Mouse (Mus musculus): ENCODE data around the gene Nxpe5. TPM values are rescaled to one million over a fixed set of nuclear protein-coding genes. Genes with fewer than 3 reads are reported as not detected.
A peak's percentile ranks its signal among the peaks of the same experiment; 100 is the strongest.

Nxpe5 gene
- total RNA-seq, 1 experiment = 0.09 TPM

GRCm38 (mm10) chr5:138223287-138223686 is 2.4 kb upstream of the Nxpe5 start:
- no peak overlapping the region for H3K4me3 ChIP-seq (ENCODE audit: insufficient read depth in 1 of 2, low read depth in 1 of 2, low read length in 2 of 2, poor library complexity in 1 of 2, severe bottlenecking in 1 of 2)
- DNase-seq (ENCODE audit: low read depth, low spot score) = no peak
- H3K27ac ChIP-seq (ENCODE audit: insufficient read depth, low read depth, low read length, poor library complexity, severe bottlenecking) = no peak overlapping the region
- no peak for TF ChIP-seq CHD2 (IDR thresholded peaks at IDR 0.05; ENCODE audit: low read depth, low read length)
- TF ChIP-seq ZC3H11A (IDR thresholded peaks at IDR 0.05; ENCODE audit: borderline replicate concordance, low read depth, low read length) = no peak
- TF ChIP-seq ZNF384 (IDR thresholded peaks at IDR 0.05; ENCODE audit: low read depth, low read length) = no peak
- TF ChIP-seq HCFC1 (IDR thresholded peaks at IDR 0.05; ENCODE audit: borderline replicate concordance, insufficient read depth, low read length) = no peak
- H3K9me3 ChIP-seq (ENCODE audit: control insufficient read depth, insufficient read depth, low read depth, low read length) = no peaks in the 10 kb centered on the region
- no peaks in the 10 kb centered on the region for H3K4me1 ChIP-seq (ENCODE audit: control insufficient read depth in 2 of 2, insufficient read depth in 2 of 2, low read length in 2 of 2, poor library complexity in 1 of 2)
- in situ Hi-C loops (cut with MboI; ENCODE audit: low sequenced_read_pairs in 2 of 2, unreplicated experiment in 2 of 2) = no loop called here
- H3K36me3 ChIP-seq (ENCODE audit: control insufficient read depth, insufficient read depth, low read length, poor library complexity, severe bottlenecking) = no peaks in the 10 kb centered on the region
- H3K9ac ChIP-seq (ENCODE audit: insufficient read depth, low read depth, low read length, poor library complexity, severe bottlenecking) = no peak overlapping the region

GRCm38 (mm10) chr5:138226491-138226890 is 793 bp downstream of the Nxpe5 start:
- no peak overlapping the region for H3K27ac ChIP-seq (ENCODE audit: insufficient read depth, low read depth, low read length, poor library complexity, severe bottlenecking)

GRCm38 (mm10) chr5:138227367-138227766 is 1.7 kb downstream of the Nxpe5 start:
- Histone ChIP-seq H3K36me3 (ENCODE audit: control insufficient read depth, insufficient read depth, low read length, poor library complexity, severe bottlenecking) (no peaks in the 10 kb centered on the region), H3K27ac (ENCODE audit: insufficient read depth, low read depth, low read length, poor library complexity, severe bottlenecking) (no peak overlapping the region), H3K4me1 (ENCODE audit: control insufficient read depth in 2 of 2, insufficient read depth in 2 of 2, low read length in 2 of 2, poor library complexity in 1 of 2) (no peaks in the 10 kb centered on the region), H3K4me3 (ENCODE audit: insufficient read depth in 1 of 2, low read depth in 1 of 2, low read length in 2 of 2, poor library complexity in 1 of 2, severe bottlenecking in 1 of 2) (no peak overlapping the region), H3K9me3 (ENCODE audit: control insufficient read depth, insufficient read depth, low read depth, low read length) (no peaks in the 10 kb centered on the region), H3K9ac (ENCODE audit: insufficient read depth, low read depth, low read length, poor library complexity, severe bottlenecking) (no peak overlapping the region)
- TF ChIP-seq MAFK (IDR thresholded peaks at IDR 0.05; ENCODE audit: insufficient read depth, low read depth, low read length) (no peak), CHD2 (IDR thresholded peaks at IDR 0.05; ENCODE audit: low read depth, low read length) (no peak), ZNF384 (IDR thresholded peaks at IDR 0.05; ENCODE audit: low read depth, low read length) (no peak), HCFC1 (IDR thresholded peaks at IDR 0.05; ENCODE audit: borderline replicate concordance, insufficient read depth, low read length) (no peak), ZC3H11A (IDR thresholded peaks at IDR 0.05; ENCODE audit: borderline replicate concordance, low read depth, low read length) (no peak)
- DNase-seq (ENCODE audit: low read depth, low spot score) = no peak
- in situ Hi-C loops (cut with MboI; ENCODE audit: low sequenced_read_pairs in 2 of 2, unreplicated experiment in 2 of 2) = no loop called here

More at GRCm38 (mm10) chr5:138226491-138226890, 793 bp downstream of the Nxpe5 start:
- H3K36me3 ChIP-seq (ENCODE audit: control insufficient read depth, insufficient read depth, low read length, poor library complexity, severe bottlenecking) = no peaks in the 10 kb centered on the region
- no peaks in the 10 kb centered on the region for H3K9me3 ChIP-seq (ENCODE audit: control insufficient read depth, insufficient read depth, low read depth, low read length)
- H3K4me3 ChIP-seq (ENCODE audit: insufficient read depth in 1 of 2, low read depth in 1 of 2, low read length in 2 of 2, poor library complexity in 1 of 2, severe bottlenecking in 1 of 2) = no peak overlapping the region
- TF ChIP-seq CHD2 (IDR thresholded peaks at IDR 0.05; ENCODE audit: low read depth, low read length) = no peak
- no peak for TF ChIP-seq MAFK (IDR thresholded peaks at IDR 0.05; ENCODE audit: insufficient read depth, low read depth, low read length)
- no peak for TF ChIP-seq ZNF384 (IDR thresholded peaks at IDR 0.05; ENCODE audit: low read depth, low read length)
- TF ChIP-seq ZC3H11A (IDR thresholded peaks at IDR 0.05; ENCODE audit: borderline replicate concordance, low read depth, low read length) = no peak
- no peak for TF ChIP-seq HCFC1 (IDR thresholded peaks at IDR 0.05; ENCODE audit: borderline replicate concordance, insufficient read depth, low read length)
- in situ Hi-C loops (cut with MboI; ENCODE audit: low sequenced_read_pairs in 2 of 2, unreplicated experiment in 2 of 2) = no loop called here
- DNase-seq (ENCODE audit: low read depth, low spot score) = no peak
- H3K4me1 ChIP-seq (ENCODE audit: control insufficient read depth in 2 of 2, insufficient read depth in 2 of 2, low read length in 2 of 2, poor library complexity in 1 of 2) = no peaks in the 10 kb centered on the region
- H3K9ac ChIP-seq (ENCODE audit: insufficient read depth, low read depth, low read length, poor library complexity, severe bottlenecking) = no peak overlapping the region

- H3K36me3 ChIP-seq (ENCODE audit: control insufficient read depth, insufficient read depth, low read length, poor library complexity, severe bottlenecking) = no peaks in the 10 kb centered on the region
- H3K27ac ChIP-seq (ENCODE audit: insufficient read depth, low read depth, low read length, poor library complexity, severe bottlenecking) = no peak overlapping the region
- no peaks in the 10 kb centered on the region for H3K9me3 ChIP-seq (ENCODE audit: control insufficient read depth, insufficient read depth, low read depth, low read length)
- DNase-seq (ENCODE audit: low read depth, low spot score) = peak; percentile 60
- H3K9ac ChIP-seq (ENCODE audit: insufficient read depth, low read depth, low read length, poor library complexity, severe bottlenecking) = no peak overlapping the region
- H3K4me3 ChIP-seq (ENCODE audit: insufficient read depth in 1 of 2, low read depth in 1 of 2, low read length in 2 of 2, poor library complexity in 1 of 2, severe bottlenecking in 1 of 2) = no peak overlapping the region
- TF ChIP-seq HCFC1 (IDR thresholded peaks at IDR 0.05; ENCODE audit: borderline replicate concordance, insufficient read depth, low read length) = no peak
- TF ChIP-seq ZNF384 (IDR thresholded peaks at IDR 0.05; ENCODE audit: low read depth, low read length) = no peak
- no peak for TF ChIP-seq CHD2 (IDR thresholded peaks at IDR 0.05; ENCODE audit: low read depth, low read length)
- TF ChIP-seq MAFK (IDR thresholded peaks at IDR 0.05; ENCODE audit: insufficient read depth, low read depth, low read length) = no peak
- in situ Hi-C loops (cut with MboI; ENCODE audit: low sequenced_read_pairs in 2 of 2, unreplicated experiment in 2 of 2) = no loop called here
- H3K4me1 ChIP-seq (ENCODE audit: control insufficient read depth in 2 of 2, insufficient read depth in 2 of 2, low read length in 2 of 2, poor library complexity in 1 of 2) = no peaks in the 10 kb centered on the region
Observed at GRCm38 (mm10) chr5:138228026-138228425, 2.3 kb downstream of the Nxpe5 start.

GRCm38 (mm10) chr5:138229511-138229910 is 3.8 kb downstream of the Nxpe5 start:
- Histone ChIP-seq H3K9me3 (ENCODE audit: control insufficient read depth, insufficient read depth, low read depth, low read length) (no peaks in the 10 kb centered on the region), H3K9ac (ENCODE audit: insufficient read depth, low read depth, low read length, poor library complexity, severe bottlenecking) (no peak overlapping the region), H3K4me1 (ENCODE audit: control insufficient read depth in 2 of 2, insufficient read depth in 2 of 2, low read length in 2 of 2, poor library complexity in 1 of 2) (no peaks in the 10 kb centered on the region), H3K27ac (ENCODE audit: insufficient read depth, low read depth, low read length, poor library complexity, severe bottlenecking) (no peak overlapping the region), H3K4me3 (ENCODE audit: insufficient read depth in 1 of 2, low read depth in 1 of 2, low read length in 2 of 2, poor library complexity in 1 of 2, severe bottlenecking in 1 of 2) (no peak overlapping the region), H3K36me3 (ENCODE audit: control insufficient read depth, insufficient read depth, low read length, poor library complexity, severe bottlenecking) (no peaks in the 10 kb centered on the region)
- in situ Hi-C loops (cut with MboI; ENCODE audit: low sequenced_read_pairs in 2 of 2, unreplicated experiment in 2 of 2) = no loop called here
- no peak for DNase-seq (ENCODE audit: low read depth, low spot score)
- TF ChIP-seq ZNF384 (IDR thresholded peaks at IDR 0.05; ENCODE audit: low read depth, low read length) (no peak), HCFC1 (IDR thresholded peaks at IDR 0.05; ENCODE audit: borderline replicate concordance, insufficient read depth, low read length) (no peak), MAFK (IDR thresholded peaks at IDR 0.05; ENCODE audit: insufficient read depth, low read depth, low read length) (no peak), CHD2 (IDR thresholded peaks at IDR 0.05; ENCODE audit: low read depth, low read length) (no peak)

Data from ES-E14 (cell line).